In genomic region chr4:85208531-85208930, GRCm38 (mm10) we compare ENCODE assay signal across 27 mouse cellular contexts. TPM values are rescaled to one million over a fixed set of nuclear protein-coding genes. Genes with fewer than 3 reads are reported as not detected.
DNase-seq lines count a peak whose midpoint lies in the region; ATAC-seq and TF ChIP-seq lines count a peak whose summit lies in the region.
"Had no signal": no experiment of that assay in that cellular context is flagged by ENCODE, and none has a peak within 500 bp of the region (broad histone marks: within the 10 kb centered on the region; RNA-seq: fewer than 3 reads in every experiment).

No protein-coding gene starts in this region.

- H3K27me3 ChIP-seq in cerebellum, adult 2 months (ENCODE audit: control insufficient read depth, insufficient read depth, low read length) = no peaks in the 10 kb centered on the region
- no peaks in the 10 kb centered on the region for H3K27me3 ChIP-seq in hindbrain, postnatal 0 days (ENCODE audit: insufficient read depth, low read length)

- H3K27ac ChIP-seq in cerebellum, adult 2 months (ENCODE audit: insufficient read depth, low read length) = no peak overlapping the region
- H3K27ac ChIP-seq in hindbrain, postnatal 0 days = no peak overlapping the region
- H3K27ac ChIP-seq: embryonic facial prominence, embryonic 15.5 days; forebrain, embryonic 12.5 days; heart, adult 2 months; heart, embryonic 15.5 days; hindbrain, embryonic 14.5 days had no signal

- no peak for ATAC-seq in hindbrain, postnatal 0 days
- no peak for ATAC-seq in erythroblast, adult 5-6 weeks (replicated peaks; ENCODE audit: low FRiP score, poor library complexity, severe bottlenecking)
- ATAC-seq: CD4-positive, CD25-positive, alpha-beta regulatory T cell, adult 4 months; forebrain, embryonic 16.5 days had no signal

- H3K4me2 ChIP-seq in hindbrain, postnatal 0 days (ENCODE audit: low read depth, low read length) = no peak overlapping the region
- H3K4me2 ChIP-seq: embryonic facial prominence, embryonic 15.5 days; forebrain, embryonic 12.5 days; heart, embryonic 11.5 days; heart, embryonic 15.5 days; hindbrain, embryonic 14.5 days had no signal

- WGBS in cerebellum, adult 2 months = 45% methylated on average over 1 of the region's 1 CpGs
- WGBS in hindbrain, postnatal 0 days = 82% methylated on average over 1 of the region's 1 CpGs

- no peak overlapping the region for H3K9ac ChIP-seq in hindbrain, postnatal 0 days (replicated peaks; ENCODE audit: low read length)
- H3K9ac ChIP-seq: embryonic facial prominence, embryonic 15.5 days; forebrain, embryonic 12.5 days; heart, embryonic 15.5 days; hindbrain, embryonic 14.5 days had no signal

- peaks cover 15% of the 10 kb centered on the region; the same call in 1 of the 2 replicates for H3K4me1 ChIP-seq in cerebellum, adult 2 months (ENCODE audit: control insufficient read depth, insufficient read depth, low read length)
- peaks cover 3% of the 10 kb centered on the region for H3K4me1 ChIP-seq in hindbrain, postnatal 0 days (ENCODE audit: insufficient read depth, low read length)

- no peaks in the 10 kb centered on the region for H3K9me3 ChIP-seq in hindbrain, postnatal 0 days (ENCODE audit: low read length)
- H3K9me3 ChIP-seq: embryonic facial prominence, embryonic 15.5 days; forebrain, embryonic 12.5 days; heart, embryonic 15.5 days had no signal

- H3K4me3 ChIP-seq in cerebellum, adult 2 months (replicated peaks; ENCODE audit: insufficient read depth, low read depth, low read length) = peak overlapping the region; percentile 9
- no peak overlapping the region for H3K4me3 ChIP-seq in hindbrain, postnatal 0 days (ENCODE audit: low read length)
- H3K4me3 ChIP-seq: embryonic facial prominence, embryonic 15.5 days; forebrain, embryonic 12.5 days; heart, adult 2 months; heart, embryonic 15.5 days had no signal

- DNase-seq in cerebellum, adult 2 months = no peak
- DNase-seq in cerebellum, postnatal 14 days = no peak
- DNase-seq in right cerebral cortex, adult 2 months (ENCODE audit: low spot score in 2 of 2) = peak; percentile 1
- no peak for DNase-seq in right cerebral cortex, postnatal 25 days
- DNase-seq in R1 (ENCODE audit: low read depth, low spot score) = peak; percentile 97
- no peak for DNase-seq in hindbrain, postnatal 0 days (ENCODE audit: low spot score)
- DNase-seq: adrenal gland, adult 2 months; adrenal gland, postnatal 25 days; B cell, adult 2 months; cerebellum, adult 9-10 months; embryo, embryonic 11 days; gastrocnemius, postnatal 14 days; heart, adult 2 months; heart, postnatal 14 days; kidney, adult 11 months; kidney, adult 9 months had no signal

- no peaks in the 10 kb centered on the region for H3K36me3 ChIP-seq in hindbrain, postnatal 0 days (ENCODE audit: insufficient read depth, low read length)
- H3K36me3 ChIP-seq: embryonic facial prominence, embryonic 15.5 days; forebrain, embryonic 12.5 days; G1E; heart, embryonic 15.5 days had no signal

- TF ChIP-seq CTCF in cerebellum, adult 2 months (IDR thresholded peaks at IDR 0.05; ENCODE audit: borderline replicate concordance, insufficient read depth, low read depth, low read length) = no peak
- TF ChIP-seq CTCF in hindbrain, postnatal 0 days (IDR thresholded peaks at IDR 0.05; ENCODE audit: low read depth) = no peak

- no peak for TF ChIP-seq POLR2A in cerebellum, adult 2 months (IDR thresholded peaks at IDR 0.05; ENCODE audit: borderline replicate concordance, insufficient read depth, low read length)

RNA-seq across cellular contexts. Expression of gene Sh3gl2, which starts 3.6 kb away (rescaled TPM):
- polyA plus RNA-seq in cerebellum, adult 2 months (2012; rRNA removed) = 369 and 387 TPM in 2 replicates
- total RNA-seq in hindbrain, postnatal 0 days (2014; rRNA removed) = 41.9 and 44.7 TPM in 2 replicates
- polyA plus RNA-seq in hindbrain, postnatal 0 days (2015; fragmentation: Nextera tagmentation; extraction: Ambion mirVana) = 119 and 129 TPM in 2 replicates
- not detected in 2 replicates for total RNA-seq in erythroblast, adult 5-6 weeks (2015; ENCODE audit: low replicate concordance)
- total RNA-seq in erythroblast, adult 5-6 weeks (2017; ENCODE audit: low replicate concordance) = not detected in 2 replicates
- total RNA-seq: common myeloid progenitor, adult 5-6 weeks; hematopoietic stem cell, adult 5-6 weeks had no signal
- polyA plus RNA-seq: CD4-positive, CD25-positive, alpha-beta regulatory T cell, adult 4 months; G1E had no signal

Comparison
In these comparisons a context has a peak if more than half of its experiments do, and no peak if none do; other contexts are left out.
1. DNase-seq: peak in right cerebral cortex, adult 2 months (2 of 2) and R1 (single experiment); none in cerebellum, adult 2 months (0 of 2), cerebellum, postnatal 14 days (0 of 2), right cerebral cortex, postnatal 25 days (single experiment) and hindbrain, postnatal 0 days (single experiment).
2. RNA of gene Sh3gl2, which starts 3.6 kb away (total RNA-seq): 41.9 to 44.7 TPM in hindbrain, postnatal 0 days; not detected in erythroblast, adult 5-6 weeks; every median in the first group is over 10 times any median in the second.